Mouse (Mus musculus) adrenal gland, postnatal 25 days (tissue): Measurements from ENCODE around the gene Grip2. TPM values are rescaled to one million over a fixed set of nuclear protein-coding genes. Genes with fewer than 3 reads are reported as not detected.

ENCODE experiments used
- DNase-seq: peaks from one replicate; pipeline ENCODE4 v3.0.0; 2021; ENCODE audit warnings: mixed read lengths
- total RNA-seq: library from RNA; stranded (reverse); gene quantifications from 2 replicates; pipeline ENCODE4 v1.2.3, GENCODE M21; 2021

The Grip2 gene
- total RNA-seq, 1 experiment from 2014 or later, result 1.9 TPM

- no peak for DNase-seq
Measured at GRCm38 (mm10) chr6:91728939-91729619, 98.0 kb downstream of the Grip2 start.

GRCm38 (mm10) chr6:91727361-91727760, 99.7 kb downstream of the Grip2 start:
- peak; percentile 75 for DNase-seq

GRCm38 (mm10) chr6:91721215-91721701, 105.8 kb downstream of the Grip2 start:
- no peak for DNase-seq

GRCm38 (mm10) chr6:91720588-91721214, 106.3 kb downstream of the Grip2 start:
- no peak for DNase-seq

- no peak for DNase-seq
Measured at GRCm38 (mm10) chr6:91719865-91720533, 107.1 kb downstream of the Grip2 start.

- no peak for DNase-seq
Measured at GRCm38 (mm10) chr6:91719042-91719747, 107.9 kb downstream of the Grip2 start.

GRCm38 (mm10) chr6:91718603-91719002, 108.4 kb downstream of the Grip2 start:
- no peak for DNase-seq

- no peak for DNase-seq
Measured at GRCm38 (mm10) chr6:91718067-91718466, 109.0 kb downstream of the Grip2 start.

- DNase-seq, result no peak
Measured at GRCm38 (mm10) chr6:91715988-91716810, 110.9 kb downstream of the Grip2 start.

GRCm38 (mm10) chr6:91715023-91715422, 112.0 kb downstream of the Grip2 start:
- no peak for DNase-seq

GRCm38 (mm10) chr6:91713370-91713896, 113.6 kb downstream of the Grip2 start:
- no peak for DNase-seq

- peak; percentile 83 for DNase-seq
Measured at GRCm38 (mm10) chr6:91712855-91713331, 114.2 kb downstream of the Grip2 start.

GRCm38 (mm10) chr6:91712097-91712854, 114.8 kb downstream of the Grip2 start:
- no peak for DNase-seq

Other genes with a start within 250 kb of the Grip2 start
- gene Slc6a6, start 143.2 kb downstream of the Grip2 start, total RNA-seq, result 598 and 906 TPM in 2 replicates
- gene Ccdc174, start 50.8 kb upstream of the Grip2 start, total RNA-seq, result 34.7 and 37.6 TPM in 2 replicates
- gene 4930590J08Rik, start 75.6 kb upstream of the Grip2 start, total RNA-seq, result 1.7 and 1.9 TPM in 2 replicates
- 14.5 and 15.1 TPM in 2 replicates for gene Fgd5, start 151.6 kb upstream of the Grip2 start, total RNA-seq